Mouse (Mus musculus) layer of hippocampus, adult 2 months (tissue): Measurements from ENCODE around the gene Ggcx. TPM values are rescaled to one million over a fixed set of nuclear protein-coding genes. Genes with fewer than 3 reads are reported as not detected.

Experiments used
- DNase-seq, 2 experiments: peaks; one replicate each; pipeline ENCODE4 v3.0.0; 2022; ENCODE audit warnings: low spot score in 2 of 2
- H3K27ac ChIP-seq: fragments of 200-600 bp; 2 replicates; pipeline ENCODE4 v1.8.1; 2022
- H3K4me3 ChIP-seq: fragments of 200-600 bp; 2 replicates; pipeline ENCODE4 v1.8.1; 2022; ENCODE audit warnings: mild to moderate bottlenecking
- CTCF ChIP-seq: fragments of 200-600 bp; conservative IDR thresholded peaks from 2 replicates; pipeline ENCODE4 v1.8.1; 2022; ENCODE audit warnings: antibody characterized with exemption, mild to moderate bottlenecking, moderate library complexity
- total RNA-seq, 2 experiments: library from RNA; stranded (reverse); gene quantifications; 2 replicates each; pipeline ENCODE4 v1.2.3; 2021

Gene Ggcx
- total RNA-seq, 2 experiments from 2014 or later = 24.2 to 30.3 TPM

DNA sequence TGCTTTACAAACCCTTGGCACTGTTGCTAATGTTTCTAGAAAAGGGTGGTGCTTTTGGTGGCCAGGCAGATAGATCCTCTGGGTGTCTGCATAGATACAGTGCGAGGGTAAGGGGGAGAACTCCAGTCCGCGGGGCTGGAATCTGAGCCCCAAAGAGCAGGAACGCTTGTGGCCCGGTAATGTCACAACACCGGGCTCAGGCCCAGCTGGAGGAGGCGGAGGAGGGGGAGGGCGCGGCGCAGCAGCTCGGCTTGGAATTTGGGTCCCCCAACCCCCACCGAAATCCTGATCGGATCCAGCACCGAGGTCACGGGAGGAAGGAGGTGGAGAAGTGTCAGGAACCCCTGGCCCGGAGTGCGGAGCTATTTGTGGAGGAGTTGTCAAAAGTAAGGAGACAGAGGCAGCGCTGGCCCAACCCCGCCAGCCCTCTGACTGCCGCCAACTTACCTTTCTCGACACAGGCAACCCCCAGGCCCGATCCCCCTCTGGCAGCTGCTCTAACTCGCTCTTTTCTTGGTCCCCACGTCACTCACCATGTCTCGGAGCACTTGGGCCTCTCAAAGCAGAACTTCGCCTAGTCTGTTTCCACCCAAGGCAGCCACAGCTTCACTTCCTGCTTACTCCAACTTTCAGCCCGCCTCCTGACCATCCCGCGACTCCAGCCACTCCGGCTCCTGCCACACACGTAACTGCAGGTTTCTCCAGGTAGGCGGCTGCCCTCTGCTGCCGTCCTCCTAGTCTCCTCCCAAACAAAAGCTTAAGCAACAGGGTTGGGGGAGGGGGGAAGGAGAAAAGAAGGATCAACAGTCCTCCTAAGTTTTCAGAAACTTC, 24.0 kb upstream of the Ggcx start, which contains the start of gene Vamp8:
Gene Vamp8, minus strand, starts transcription at position 763 of the 831 bp plus-strand sequence.
- H3K27ac ChIP-seq = peak within 1 kb of the TSS; percentile 86
- peak within 1 kb of the TSS; percentile 63 for H3K4me3 ChIP-seq
- peak; percentile 43 to 46 for DNase-seq
- no peak for TF ChIP-seq CTCF

DNA sequence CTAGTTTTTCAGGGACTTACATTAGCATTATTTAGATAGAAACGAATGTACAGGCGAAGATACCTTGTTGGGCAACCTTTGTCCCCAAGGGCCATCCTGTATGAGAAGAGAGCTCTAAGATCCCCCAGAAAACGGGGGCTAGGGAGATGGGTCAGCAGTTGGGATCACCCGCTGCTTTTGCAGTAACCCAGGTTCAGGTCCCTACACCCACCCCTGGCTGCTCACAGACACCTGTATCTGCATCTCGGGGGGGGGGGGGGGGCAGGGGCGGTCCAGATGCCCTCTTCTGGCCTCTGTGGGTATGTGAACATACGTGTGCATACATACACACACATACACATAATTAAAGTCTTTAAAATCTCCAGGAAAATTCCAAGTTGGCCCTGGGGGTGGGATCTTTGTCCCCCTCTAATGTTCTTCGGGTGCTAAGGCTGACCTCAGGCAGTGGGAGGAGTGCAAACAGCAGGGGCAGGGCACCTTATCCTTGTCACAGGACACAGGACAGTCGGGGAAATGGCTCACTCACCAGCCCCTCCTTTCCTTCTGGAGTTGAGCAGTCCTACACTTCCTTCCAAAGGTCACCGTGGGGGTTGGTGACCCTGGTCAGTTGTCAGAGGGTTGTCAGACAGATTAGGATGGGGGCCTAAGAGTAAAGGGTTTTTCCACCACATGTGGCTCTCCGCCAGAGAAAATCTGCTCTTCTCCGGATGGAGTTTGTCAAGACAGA, 23.1 kb upstream of the Ggcx start:
- no peak for DNase-seq
- H3K4me3 ChIP-seq = peak overlapping the region; percentile 63
- TF ChIP-seq CTCF = no peak
- H3K27ac ChIP-seq = peak overlapping the region; percentile 86

DNA sequence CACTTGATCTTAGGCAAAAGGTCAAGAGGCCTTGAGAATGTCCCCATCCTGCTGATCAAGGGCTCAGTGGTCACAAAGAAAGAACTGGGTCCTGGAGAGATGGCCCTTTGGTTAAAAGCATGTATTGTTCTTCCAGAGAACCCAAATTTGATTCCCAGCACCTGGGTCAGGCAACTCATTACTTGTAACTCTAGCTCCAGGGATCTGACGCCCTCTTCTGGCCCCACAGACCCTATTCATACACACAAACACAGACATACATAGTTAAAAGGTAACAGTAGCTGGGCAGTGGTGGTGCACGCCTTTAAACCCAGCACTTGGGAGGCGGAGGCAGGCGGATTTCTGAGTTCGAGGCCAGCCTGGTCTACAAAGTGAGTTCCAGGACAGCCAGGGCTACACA, 21.8 kb upstream of the Ggcx start:
- no peak for TF ChIP-seq CTCF
- no peak for DNase-seq
- H3K27ac ChIP-seq = no peak overlapping the region
- no peak overlapping the region for H3K4me3 ChIP-seq

DNA sequence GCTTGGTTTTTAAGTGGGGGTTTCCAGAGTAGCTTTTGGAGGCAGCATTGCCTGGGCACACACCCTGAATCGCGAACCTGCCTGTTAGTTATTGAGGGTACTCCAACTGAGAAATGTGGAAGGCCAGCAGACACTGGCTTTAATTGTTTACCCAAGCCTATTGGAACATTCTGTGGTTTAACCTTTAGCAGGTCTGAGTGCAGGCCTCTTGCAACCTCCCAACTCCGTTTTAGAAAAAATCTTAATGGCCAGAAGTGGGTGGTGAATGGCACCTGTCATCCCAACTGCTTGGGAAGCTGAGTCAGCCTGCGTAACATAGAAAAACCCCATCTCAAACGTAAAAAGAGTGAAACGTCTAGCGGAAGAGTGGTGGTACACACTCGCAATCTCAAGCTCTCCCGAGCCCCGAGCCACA, 17.3 kb upstream of the Ggcx start:
- no peak for TF ChIP-seq CTCF
- no peak for DNase-seq
- Histone ChIP-seq H3K4me3 (no peak overlapping the region), H3K27ac (no peak overlapping the region)

DNA sequence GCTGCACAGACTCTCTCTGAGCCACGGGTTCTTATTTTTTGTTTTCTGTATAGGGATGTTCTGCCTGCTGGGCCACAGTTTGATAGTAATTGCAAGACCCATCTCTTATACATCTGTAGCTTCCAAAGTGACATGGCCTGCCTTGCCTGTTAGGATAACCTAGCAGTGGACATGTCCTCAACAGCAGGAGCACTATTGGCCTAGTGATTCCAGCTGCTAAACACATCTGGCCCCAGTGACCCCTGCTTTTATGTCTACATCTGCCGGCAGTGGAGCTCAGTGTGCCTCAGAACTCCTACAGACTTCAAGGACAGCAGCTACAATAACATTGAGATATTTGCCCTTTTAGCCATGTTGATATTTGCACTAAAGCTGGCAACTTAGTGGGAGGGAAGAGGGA, 14.1 kb upstream of the Ggcx start:
- no peak overlapping the region for H3K27ac ChIP-seq
- TF ChIP-seq CTCF = no peak
- H3K4me3 ChIP-seq = no peak overlapping the region
- DNase-seq = no peak

DNA sequence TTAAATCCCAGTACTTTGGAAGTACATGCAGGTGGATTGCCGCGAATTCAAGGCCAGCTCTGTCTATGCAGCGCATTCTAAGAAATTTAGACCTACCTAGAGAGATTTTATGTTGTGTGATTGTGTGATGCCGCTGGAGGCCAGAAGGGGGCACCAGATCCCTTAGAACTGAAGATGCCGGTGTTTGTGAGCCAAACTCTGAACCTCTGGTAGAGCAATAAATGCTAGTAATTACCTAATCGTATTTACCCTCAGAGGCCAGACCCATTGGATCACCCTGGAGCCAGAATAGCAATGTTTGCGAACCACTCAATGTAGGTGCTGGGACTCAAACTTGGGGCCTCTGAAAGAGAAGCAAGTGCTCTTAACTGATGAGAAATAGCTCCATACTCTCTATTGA, 12.2 kb upstream of the Ggcx start:
- Histone ChIP-seq H3K27ac (no peak overlapping the region), H3K4me3 (no peak overlapping the region)
- peak; percentile 92 for TF ChIP-seq CTCF
- DNase-seq = peak; percentile 43 to 72

DNA sequence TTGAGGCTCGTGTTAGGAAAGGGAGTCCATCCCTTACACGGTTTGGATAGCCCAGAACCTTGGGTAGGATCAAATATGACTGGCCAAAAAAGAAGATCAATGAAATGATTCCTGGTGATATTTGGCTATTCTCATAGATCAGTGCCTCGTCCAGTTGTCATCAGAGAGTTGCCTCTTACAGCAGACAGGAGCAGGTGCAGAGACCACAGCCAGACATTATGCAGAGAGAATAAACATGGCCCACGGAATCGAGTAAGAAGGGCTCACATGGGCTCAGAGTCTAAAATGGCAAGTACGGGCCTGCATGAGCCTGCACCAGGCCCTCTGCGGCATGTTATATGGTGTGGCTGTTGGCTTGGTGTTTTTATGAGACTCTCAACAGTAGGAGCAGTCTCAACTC, 8.8 kb upstream of the Ggcx start:
- TF ChIP-seq CTCF = no peak
- H3K4me3 ChIP-seq = no peak overlapping the region
- H3K27ac ChIP-seq = no peak overlapping the region
- no peak for DNase-seq

DNA sequence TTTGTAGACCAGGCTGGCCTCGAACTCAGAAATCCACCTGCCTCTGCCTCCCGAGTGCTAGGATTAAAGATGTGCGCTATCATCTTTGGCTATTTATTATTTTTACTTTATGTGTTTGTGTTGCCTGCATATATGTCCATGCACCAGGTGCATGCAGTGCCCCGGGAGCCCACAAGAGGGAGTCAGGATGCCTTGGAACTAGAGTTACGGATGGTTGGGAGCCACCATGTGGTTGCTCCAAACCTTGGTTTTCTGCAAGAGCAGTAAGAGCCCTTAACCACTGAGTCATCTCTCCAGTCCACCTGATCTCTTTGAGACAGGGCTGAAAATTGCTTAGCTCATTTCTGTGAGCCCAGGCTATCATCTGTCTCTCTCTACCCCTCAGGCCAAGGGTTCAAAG, 7.0 kb upstream of the Ggcx start:
- peak; percentile 63 to 87 for DNase-seq
- H3K27ac ChIP-seq = no peak overlapping the region

DNA sequence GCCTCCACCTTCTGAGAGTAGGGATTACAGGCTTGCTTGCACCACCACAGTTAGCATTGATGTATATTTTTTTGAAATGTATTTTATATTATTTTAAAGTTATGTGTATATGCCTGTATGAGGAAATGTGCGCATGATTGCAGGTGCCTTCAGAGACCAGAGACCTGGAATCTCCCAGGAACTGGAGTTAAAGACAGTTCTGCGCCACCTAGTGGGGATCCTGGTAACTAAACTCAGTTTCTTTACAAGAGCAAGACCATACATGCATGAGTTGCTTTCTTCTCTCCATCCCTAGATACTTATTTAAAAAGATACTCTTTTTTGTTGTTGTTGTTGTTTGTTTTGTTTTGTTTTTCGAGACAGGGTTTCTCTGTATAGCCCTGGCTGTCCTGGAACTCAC, 4.5 kb upstream of the Ggcx start:
- no peak overlapping the region for H3K27ac ChIP-seq
- peak; percentile 80 for TF ChIP-seq CTCF
- H3K4me3 ChIP-seq = no peak overlapping the region
- DNase-seq = peak; percentile 45 to 79

More for the DNA sequence above, 7.0 kb upstream of the Ggcx start:
- TF ChIP-seq CTCF = peak; percentile 87
- no peak overlapping the region for H3K4me3 ChIP-seq

DNA sequence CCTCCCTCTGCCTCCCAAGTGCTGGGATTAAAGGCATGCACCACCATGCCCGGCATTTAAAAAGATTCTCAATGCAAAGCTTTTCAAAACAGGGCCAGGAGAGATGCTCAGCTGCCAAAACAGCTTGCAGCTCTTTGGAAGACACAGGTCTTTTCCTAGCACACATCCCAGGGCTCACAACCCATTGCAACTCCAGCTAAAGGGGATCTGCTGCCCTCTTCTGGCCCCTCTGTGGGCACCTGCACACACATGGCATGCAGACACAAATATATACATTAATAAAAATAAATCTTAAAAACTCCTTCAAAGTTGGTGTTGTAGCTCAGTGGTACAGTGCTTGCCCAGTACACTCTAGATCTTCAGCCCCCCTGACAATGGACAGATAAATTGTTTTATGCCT, 4.1 kb upstream of the Ggcx start:
- TF ChIP-seq CTCF = no peak
- no peak overlapping the region for H3K4me3 ChIP-seq
- no peak for DNase-seq
- no peak overlapping the region for H3K27ac ChIP-seq

DNA sequence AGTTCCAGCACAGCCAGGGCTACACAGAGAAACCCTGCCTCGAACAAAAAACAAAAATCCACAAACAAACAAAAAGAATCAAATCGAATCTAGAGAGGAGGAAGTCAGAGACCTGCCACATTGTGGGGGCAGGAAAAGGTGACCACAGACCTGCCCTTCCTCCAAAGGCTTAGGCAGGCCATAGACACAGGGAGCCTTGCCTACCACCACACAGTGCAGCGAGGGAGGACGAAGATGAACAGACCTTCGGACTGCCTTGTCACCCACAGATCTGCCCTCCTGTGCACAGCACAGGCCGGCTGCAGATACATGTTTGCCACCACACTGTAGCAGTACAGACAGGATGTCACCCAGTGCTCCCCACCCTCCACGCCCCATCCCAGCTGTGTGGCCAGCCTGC, 3.6 kb upstream of the Ggcx start:
- Histone ChIP-seq H3K4me3 (no peak overlapping the region), H3K27ac (no peak overlapping the region)
- DNase-seq = no peak
- TF ChIP-seq CTCF = no peak

DNA sequence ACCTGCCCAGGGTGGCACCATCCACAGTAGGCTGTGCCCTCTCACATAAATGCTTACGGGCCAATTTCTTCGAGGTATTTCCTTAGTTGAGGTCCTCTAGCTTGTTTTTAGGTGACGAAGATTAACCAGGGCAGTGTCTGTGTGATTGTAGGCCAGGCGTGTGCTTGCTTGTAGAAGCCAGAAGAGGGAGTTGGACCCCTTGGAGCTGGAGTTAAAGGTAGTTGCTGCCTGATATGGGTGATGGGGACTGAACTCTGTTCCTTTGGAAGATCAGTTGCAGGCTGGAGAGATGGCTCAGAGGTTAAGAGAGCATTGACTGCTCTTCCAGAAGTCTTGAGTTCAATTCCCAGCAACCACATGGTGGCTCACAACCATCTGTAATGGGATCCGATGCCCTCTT, 1.1 kb downstream of the Ggcx start:
- no peak for DNase-seq
- Histone ChIP-seq H3K4me3 (peak overlapping the region; percentile 85; the same call in 1 of the 2 replicates), H3K27ac (no peak overlapping the region)
- peak; percentile 40 for TF ChIP-seq CTCF

DNA sequence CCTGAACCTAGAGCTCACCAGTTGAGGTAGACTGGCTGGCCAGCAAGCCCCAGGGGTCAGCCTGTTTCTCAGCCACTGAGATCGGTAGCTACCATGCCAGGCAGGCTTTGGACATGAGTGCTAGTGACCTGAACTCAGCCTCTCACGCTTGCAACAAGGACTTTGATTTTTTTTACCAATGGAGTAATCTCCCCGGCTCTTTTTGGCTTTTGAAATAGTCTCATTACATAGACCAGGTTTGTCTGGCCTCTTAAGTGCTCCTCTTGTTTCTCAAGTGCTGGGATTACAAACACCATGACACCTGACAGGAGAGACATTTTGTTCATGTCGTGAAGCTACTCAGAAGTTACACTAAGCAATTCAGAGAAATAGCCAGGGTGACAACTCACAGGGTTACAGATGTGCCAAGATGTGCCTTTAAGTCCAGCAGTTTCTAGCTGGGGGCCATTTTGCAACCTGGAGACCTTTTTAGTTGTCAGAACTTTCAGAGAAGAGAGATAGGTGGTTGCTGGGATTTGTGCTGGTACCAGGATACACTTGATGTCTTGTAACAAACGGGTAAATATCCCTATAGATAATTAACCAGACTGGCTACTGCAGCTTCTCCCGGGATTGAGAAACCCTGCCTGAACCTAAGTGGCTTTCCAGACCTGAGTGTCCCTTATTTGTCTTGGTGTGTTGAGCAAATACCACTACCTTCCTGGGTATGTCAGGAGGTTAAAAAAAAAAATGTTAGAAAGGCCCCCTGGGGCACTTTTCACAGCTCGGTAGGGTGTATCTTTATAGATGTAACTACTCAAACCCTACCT, 2.1 kb downstream of the Ggcx start:
- Histone ChIP-seq H3K27ac (no peak overlapping the region), H3K4me3 (no peak overlapping the region)
- no peak for DNase-seq
- TF ChIP-seq CTCF = no peak
